Mouse (Mus musculus): Measurements from ENCODE around the gene Olfr44. TPM values are rescaled to one million over a fixed set of nuclear protein-coding genes. Genes with fewer than 3 reads are reported as not detected.

Gene Olfr44
- polyA plus RNA-seq (2017; shearing (Covaris generic)), result not detected

GRCm38 (mm10) chr9:39493895-39494294 is at the start of gene Olfr44:
Olfr44 (minus strand) TSS chr9:39493995.

GRCm38 (mm10) chr9:39515531-39515930 is 21.7 kb upstream of the Olfr44 start, which contains the start of gene Olfr957:
Olfr957 (minus strand) TSS chr9:39515809.

GRCm38 (mm10) chr9:39471844-39472243 is 22.0 kb downstream of the Olfr44 start, which contains the start of gene Olfr955:
Olfr955 (minus strand) TSS chr9:39471944.

GRCm38 (mm10) chr9:39456401-39456800 is 37.4 kb downstream of the Olfr44 start, which contains the start of gene Olfr954:
Olfr954 (plus strand) TSS chr9:39456701.

Other genes starting within 250 kb of the Olfr44 start
- not detected for gene Olfr1537, start 244.0 kb downstream of the Olfr44 start, polyA plus RNA-seq (2017; shearing (Covaris generic))
- not detected for gene Olfr945, start 217.2 kb downstream of the Olfr44 start, polyA plus RNA-seq (2017; shearing (Covaris generic))
- not detected for gene Olfr948, start 167.9 kb downstream of the Olfr44 start, polyA plus RNA-seq (2017; shearing (Covaris generic))
- gene Olfr951, start 106.6 kb downstream of the Olfr44 start, polyA plus RNA-seq (2017; shearing (Covaris generic)), result not detected
- not detected for gene Olfr952, start 66.8 kb downstream of the Olfr44 start, polyA plus RNA-seq (2017; shearing (Covaris generic))
- gene Olfr954, start 37.3 kb downstream of the Olfr44 start, polyA plus RNA-seq (2017; shearing (Covaris generic)), result not detected
- gene Olfr955, start 22.1 kb downstream of the Olfr44 start, polyA plus RNA-seq (2017; shearing (Covaris generic)), result not detected
- not detected for gene Olfr957, start 21.8 kb upstream of the Olfr44 start, polyA plus RNA-seq (2017; shearing (Covaris generic))
- not detected for gene Olfr958, start 60.1 kb upstream of the Olfr44 start, polyA plus RNA-seq (2017; shearing (Covaris generic))
- not detected for gene Olfr959, start 81.6 kb upstream of the Olfr44 start, polyA plus RNA-seq (2017; shearing (Covaris generic))
- not detected for gene AW551984, start 110.4 kb upstream of the Olfr44 start, polyA plus RNA-seq (2017; shearing (Covaris generic))
- gene Olfr148, start 116.7 kb upstream of the Olfr44 start, polyA plus RNA-seq (2017; shearing (Covaris generic)), result not detected
- gene Olfr960, start 127.4 kb upstream of the Olfr44 start, polyA plus RNA-seq (2017; shearing (Covaris generic)), result not detected
- 0.20 TPM for gene Olfr961, start 151.1 kb upstream of the Olfr44 start, polyA plus RNA-seq (2017; shearing (Covaris generic))
- gene Olfr963, start 173.2 kb upstream of the Olfr44 start, polyA plus RNA-seq (2017; shearing (Covaris generic)), result not detected
- gene Olfr149, start 213.1 kb upstream of the Olfr44 start, polyA plus RNA-seq (2017; shearing (Covaris generic)), result not detected
- not detected for gene Olfr965, start 217.4 kb upstream of the Olfr44 start, polyA plus RNA-seq (2017; shearing (Covaris generic))
- gene Olfr150, start 237.0 kb upstream of the Olfr44 start, polyA plus RNA-seq (2017; shearing (Covaris generic)), result not detected

All from naive thymus-derived CD4-positive, alpha-beta T cell, adult 5 months (primary cell).